10 mouse cellular contexts compared by ENCODE assay signal in genomic region chrX:57393412-57393811, GRCm38 (mm10). TPM values are rescaled to one million over a fixed set of nuclear protein-coding genes. Genes with fewer than 3 reads are reported as not detected.
DNase-seq lines count a peak whose midpoint lies in the region; ATAC-seq and TF ChIP-seq lines count a peak whose summit lies in the region.
"Had no signal": no experiment of that assay in that cellular context is flagged by ENCODE, and none has a peak within 500 bp of the region (broad histone marks: within the 10 kb centered on the region; RNA-seq: fewer than 3 reads in every experiment).

No protein-coding gene starts in this region.

- peaks cover 8% of the 10 kb centered on the region; the same call in 1 of the 2 replicates for H3K36me3 ChIP-seq in forebrain, postnatal 0 days (ENCODE audit: insufficient read depth)

- no peak for TF ChIP-seq CTCF in gastrocnemius, adult 2 months (IDR thresholded peaks at IDR 0.05)
- no peak for TF ChIP-seq CTCF in forebrain, postnatal 0 days (IDR thresholded peaks at IDR 0.05; ENCODE audit: low read depth)

- ATAC-seq in forebrain, postnatal 0 days, result peak; percentile 12; the same call in 1 of the 2 replicates
- no peak for ATAC-seq in megakaryocyte progenitor cell, adult 5-6 weeks (replicated peaks; ENCODE audit: poor library complexity)

- H3K9ac ChIP-seq in forebrain, postnatal 0 days, result peak overlapping the region; percentile 41

- WGBS in forebrain, postnatal 0 days, result 39% methylated on average over 7 of the region's 7 CpGs

- H3K4me3 ChIP-seq in gastrocnemius, adult 2 months, result peak overlapping the region; percentile 86
- H3K4me3 ChIP-seq in forebrain, postnatal 0 days (ENCODE audit: low read depth, low read length), result peak overlapping the region; percentile 58

- peak overlapping the region; percentile 43 for H3K4me2 ChIP-seq in forebrain, postnatal 0 days (ENCODE audit: low read depth)

- no peaks in the 10 kb centered on the region for H3K4me1 ChIP-seq in forebrain, postnatal 0 days (ENCODE audit: insufficient read depth)

- intact Hi-C loops in gastrocnemius, adult 2 months (cut with DNase I), result loop anchor here (5.0 to 10.0 kb wide), 4 partner anchors 56 to 799 kb away; partner anchors contain the start of genes Arhgef6, Htatsf1 and Mmgt1

- DNase-seq in gastrocnemius, adult 2 months, result no peak
- DNase-seq in gastrocnemius, postnatal 10 days, result no peak
- peak; percentile 14 for DNase-seq in 3T3-L1 (ENCODE audit: low read depth, low spot score)
- no peak for DNase-seq in forebrain, postnatal 0 days
- DNase-seq in lung, postnatal 10 days, result peak; percentile 2
- DNase-seq in adrenal gland, postnatal 36 days, result no peak
- no peak for DNase-seq in layer of hippocampus, adult 9-11 months

- no peaks in the 10 kb centered on the region for H3K27me3 ChIP-seq in forebrain, postnatal 0 days (ENCODE audit: insufficient read depth, low read length)

- H3K9me3 ChIP-seq in forebrain, postnatal 0 days (ENCODE audit: low read length), result no peaks in the 10 kb centered on the region

- peak overlapping the region; percentile 95 for H3K27ac ChIP-seq in gastrocnemius, adult 2 months
- H3K27ac ChIP-seq in forebrain, postnatal 0 days (ENCODE audit: low read depth, low read length), result peak overlapping the region; percentile 45; the same call in 1 of the 2 replicates

RNA-seq across cellular contexts. Expression of gene Rbmx, which starts 0.6 kb away (rescaled TPM):
- total RNA-seq in gastrocnemius, adult 2 months (2021), result 10 to 100 TPM; 13.1 to 16.6 TPM
- total RNA-seq in gastrocnemius, postnatal 10 days (2021), result 10 to 100 TPM; 36.7 to 41.6 TPM
- total RNA-seq in forebrain, postnatal 0 days (2014; rRNA removed), result 196 and 204 TPM in 2 replicates
- polyA plus RNA-seq in forebrain, postnatal 0 days (2015; fragmentation: Nextera tagmentation; extraction: Ambion mirVana), result 146 and 154 TPM in 2 replicates
- total RNA-seq in megakaryocyte progenitor cell, adult 5-6 weeks (2015), result 85.0 and 92.6 TPM in 2 replicates
- 60.8 and 87.4 TPM in 2 replicates for total RNA-seq in megakaryocyte progenitor cell, adult 5-6 weeks (2017)
- 10 to 100 TPM; 22.8 to 31.9 TPM for total RNA-seq in adrenal gland, postnatal 36 days (2021)

RNA-seq across cellular contexts. Expression of gene Gm364, which starts 15.5 kb away (rescaled TPM):
- not detected for total RNA-seq in gastrocnemius, adult 2 months (2021)
- not detected for total RNA-seq in gastrocnemius, postnatal 10 days (2021)
- total RNA-seq in forebrain, postnatal 0 days (2014; rRNA removed), result not detected in 2 replicates
- polyA plus RNA-seq in forebrain, postnatal 0 days (2015; fragmentation: Nextera tagmentation; extraction: Ambion mirVana), result not detected in 2 replicates
- total RNA-seq in megakaryocyte progenitor cell, adult 5-6 weeks (2015), result not detected in 2 replicates
- not detected in 2 replicates for total RNA-seq in megakaryocyte progenitor cell, adult 5-6 weeks (2017)
- not detected for total RNA-seq in adrenal gland, postnatal 36 days (2021)
- total RNA-seq: common myeloid progenitor, adult 5-6 weeks had no signal
- polyA plus RNA-seq: small intestine, adult 2 months had no signal

RNA-seq across cellular contexts. Expression of gene Arhgef6, which starts 54.9 kb away (rescaled TPM):
- total RNA-seq in gastrocnemius, adult 2 months (2021), result 10 to 100 TPM; 46.0 to 71.8 TPM
- total RNA-seq in gastrocnemius, postnatal 10 days (2021), result 10 to 100 TPM; 74.9 to 91.3 TPM
- 5.5 and 7.4 TPM in 2 replicates for total RNA-seq in forebrain, postnatal 0 days (2014; rRNA removed)
- 3.4 and 3.5 TPM in 2 replicates for polyA plus RNA-seq in forebrain, postnatal 0 days (2015; fragmentation: Nextera tagmentation; extraction: Ambion mirVana)
- total RNA-seq in megakaryocyte progenitor cell, adult 5-6 weeks (2015), result 162 and 166 TPM in 2 replicates
- 108 and 110 TPM in 2 replicates for total RNA-seq in megakaryocyte progenitor cell, adult 5-6 weeks (2017)
- total RNA-seq in adrenal gland, postnatal 36 days (2021), result 10 to 100 TPM; 36.6 to 42.6 TPM

Comparison
In these comparisons a context has a peak if more than half of its experiments do, and no peak if none do; other contexts are left out.
1. DNase-seq: peak in 3T3-L1 (single experiment) and lung, postnatal 10 days (single experiment); none in gastrocnemius, adult 2 months (single experiment), gastrocnemius, postnatal 10 days (single experiment), forebrain, postnatal 0 days (single experiment), adrenal gland, postnatal 36 days (0 of 2) and layer of hippocampus, adult 9-11 months (single experiment).